Mouse (Mus musculus): ENCODE data around the gene Rptor. TPM values are rescaled to one million over a fixed set of nuclear protein-coding genes. Genes with fewer than 3 reads are reported as not detected.

Rptor gene
- total RNA-seq, 1 experiment from 2014 or later: 21.4 TPM

DNA sequence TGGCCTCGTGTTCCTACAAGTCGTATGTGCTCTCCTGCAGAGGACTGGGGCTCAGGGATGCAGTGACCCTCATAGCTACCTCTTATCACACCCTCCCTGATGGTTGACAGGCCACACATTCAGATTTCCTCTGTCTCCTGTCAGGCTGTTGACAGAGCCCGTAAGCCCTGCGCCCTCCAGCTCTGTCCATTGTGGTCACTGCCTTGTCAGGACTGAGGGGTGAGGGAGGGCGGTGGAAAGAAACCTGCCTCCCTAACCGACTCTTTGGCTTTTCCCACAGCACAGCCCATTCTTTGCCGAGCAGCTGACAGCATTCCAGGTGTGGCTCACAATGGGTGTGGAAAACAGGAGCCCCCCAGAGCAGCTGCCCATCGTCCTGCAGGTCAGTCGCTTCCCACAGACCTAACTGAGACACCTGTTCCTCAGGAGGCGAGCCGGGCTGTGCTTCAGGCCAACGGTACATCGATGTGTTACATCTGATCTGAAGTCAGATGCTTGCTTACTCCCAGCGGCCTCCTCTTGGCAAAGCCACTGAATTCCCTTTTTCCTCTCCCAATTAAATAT is 214.2 kb downstream of the Rptor start:
- no peak for ATAC-seq (ENCODE audit: extremely low read depth, insufficient number of reproducible peaks, low FRiP score, poor library complexity, severe bottlenecking)

DNA sequence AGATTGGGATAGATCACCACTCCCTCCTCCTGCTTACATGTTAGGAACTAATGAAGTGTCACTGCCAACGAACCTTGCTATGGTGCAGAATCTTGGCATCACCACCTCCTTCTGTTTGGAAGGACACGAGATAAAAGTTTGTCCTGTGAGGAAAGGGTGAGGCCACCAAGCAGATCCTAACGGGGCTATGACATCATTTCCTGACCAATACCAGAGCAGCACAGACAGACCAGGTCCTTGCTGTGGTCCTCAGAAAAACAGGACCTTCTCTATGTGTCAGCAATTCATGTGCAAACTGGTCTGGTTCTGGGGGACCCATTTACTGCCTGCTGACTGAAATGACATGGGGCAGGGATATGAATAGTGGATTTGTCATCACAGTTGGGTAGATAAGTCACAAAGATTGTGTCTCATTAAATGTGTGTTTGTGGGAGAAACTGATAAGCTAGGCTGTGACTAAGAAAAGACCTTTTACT is 214.7 kb downstream of the Rptor start:
- ATAC-seq (ENCODE audit: extremely low read depth, insufficient number of reproducible peaks, low FRiP score, poor library complexity, severe bottlenecking): no peak

DNA sequence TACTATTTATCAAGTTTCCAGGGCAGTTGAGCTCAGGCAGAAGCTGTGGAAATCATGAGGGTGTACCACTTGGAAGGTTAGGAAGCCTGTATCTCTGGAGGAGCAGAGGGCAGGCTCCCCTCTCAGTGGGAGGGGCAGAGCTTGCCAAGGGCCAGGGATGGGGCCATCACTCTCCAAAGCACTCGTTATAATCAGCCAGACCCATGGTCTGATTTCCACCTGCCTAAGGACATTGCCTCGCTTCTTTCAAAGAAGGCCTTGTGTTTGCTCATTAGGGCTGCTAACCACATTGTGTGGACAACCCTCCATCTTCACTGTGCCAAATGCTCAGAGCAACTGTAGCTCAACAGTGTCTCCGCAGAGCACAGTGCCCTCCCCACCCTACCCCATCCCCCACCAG is 215.2 kb downstream of the Rptor start:
- ATAC-seq (ENCODE audit: extremely low read depth, insufficient number of reproducible peaks, low FRiP score, poor library complexity, severe bottlenecking): no peak

GRCm38 (mm10) chr11:119821514-119821913 is 218.8 kb downstream of the Rptor start:
- no peak for ATAC-seq (ENCODE audit: extremely low read depth, insufficient number of reproducible peaks, low FRiP score, poor library complexity, severe bottlenecking)

GRCm38 (mm10) chr11:119824072-119824649 is 221.5 kb downstream of the Rptor start:
- no peak for ATAC-seq (ENCODE audit: extremely low read depth, insufficient number of reproducible peaks, low FRiP score, poor library complexity, severe bottlenecking)

GRCm38 (mm10) chr11:119825783-119826182 is 223.1 kb downstream of the Rptor start:
- ATAC-seq (ENCODE audit: extremely low read depth, insufficient number of reproducible peaks, low FRiP score, poor library complexity, severe bottlenecking): no peak

GRCm38 (mm10) chr11:119826239-119826638 is 223.5 kb downstream of the Rptor start:
- ATAC-seq (ENCODE audit: extremely low read depth, insufficient number of reproducible peaks, low FRiP score, poor library complexity, severe bottlenecking): no peak

DNA sequence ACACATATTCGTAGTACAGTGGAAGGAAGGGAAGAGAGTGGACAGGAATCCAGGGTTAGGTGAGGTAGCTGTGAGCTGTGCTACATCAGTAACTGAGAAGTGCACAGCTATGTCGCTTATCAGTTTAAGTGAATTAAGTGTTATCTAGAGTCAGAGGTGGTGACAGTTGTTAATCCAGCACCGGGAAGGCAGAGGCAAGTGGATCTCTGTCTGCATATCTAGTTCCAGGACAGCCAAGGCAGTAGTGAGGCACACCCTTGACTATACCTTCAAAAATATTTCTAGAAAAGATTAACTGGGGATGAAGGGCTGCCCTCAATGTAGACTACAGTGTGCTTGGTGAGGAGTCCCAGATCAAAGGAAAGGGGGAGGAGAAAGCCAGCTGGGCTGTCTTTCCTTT is 226.4 kb downstream of the Rptor start:
- no peak for ATAC-seq (ENCODE audit: extremely low read depth, insufficient number of reproducible peaks, low FRiP score, poor library complexity, severe bottlenecking)

DNA sequence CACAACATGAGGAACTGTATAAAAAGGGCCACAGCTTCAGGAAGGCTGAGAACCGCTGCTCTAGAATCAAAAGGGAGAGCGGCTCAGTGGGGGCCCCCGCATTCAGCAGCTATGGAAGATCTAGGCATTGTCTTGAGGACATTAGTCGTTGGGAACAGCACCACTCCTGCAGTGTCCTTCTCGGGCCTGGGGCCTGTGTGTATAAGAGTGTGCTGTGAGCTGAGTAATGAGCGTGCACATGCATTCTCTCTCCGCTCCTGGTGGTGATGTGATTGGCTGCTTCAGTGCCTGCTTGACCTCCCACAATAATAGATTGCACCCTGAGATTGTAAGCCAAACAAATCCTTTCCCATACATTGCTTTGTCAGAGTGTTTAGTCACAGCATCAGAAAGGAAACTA is 229.0 kb downstream of the Rptor start:
- no peak for ATAC-seq (ENCODE audit: extremely low read depth, insufficient number of reproducible peaks, low FRiP score, poor library complexity, severe bottlenecking)

GRCm38 (mm10) chr11:119833311-119833710 is 230.6 kb downstream of the Rptor start:
- no peak for ATAC-seq (ENCODE audit: extremely low read depth, insufficient number of reproducible peaks, low FRiP score, poor library complexity, severe bottlenecking)

DNA sequence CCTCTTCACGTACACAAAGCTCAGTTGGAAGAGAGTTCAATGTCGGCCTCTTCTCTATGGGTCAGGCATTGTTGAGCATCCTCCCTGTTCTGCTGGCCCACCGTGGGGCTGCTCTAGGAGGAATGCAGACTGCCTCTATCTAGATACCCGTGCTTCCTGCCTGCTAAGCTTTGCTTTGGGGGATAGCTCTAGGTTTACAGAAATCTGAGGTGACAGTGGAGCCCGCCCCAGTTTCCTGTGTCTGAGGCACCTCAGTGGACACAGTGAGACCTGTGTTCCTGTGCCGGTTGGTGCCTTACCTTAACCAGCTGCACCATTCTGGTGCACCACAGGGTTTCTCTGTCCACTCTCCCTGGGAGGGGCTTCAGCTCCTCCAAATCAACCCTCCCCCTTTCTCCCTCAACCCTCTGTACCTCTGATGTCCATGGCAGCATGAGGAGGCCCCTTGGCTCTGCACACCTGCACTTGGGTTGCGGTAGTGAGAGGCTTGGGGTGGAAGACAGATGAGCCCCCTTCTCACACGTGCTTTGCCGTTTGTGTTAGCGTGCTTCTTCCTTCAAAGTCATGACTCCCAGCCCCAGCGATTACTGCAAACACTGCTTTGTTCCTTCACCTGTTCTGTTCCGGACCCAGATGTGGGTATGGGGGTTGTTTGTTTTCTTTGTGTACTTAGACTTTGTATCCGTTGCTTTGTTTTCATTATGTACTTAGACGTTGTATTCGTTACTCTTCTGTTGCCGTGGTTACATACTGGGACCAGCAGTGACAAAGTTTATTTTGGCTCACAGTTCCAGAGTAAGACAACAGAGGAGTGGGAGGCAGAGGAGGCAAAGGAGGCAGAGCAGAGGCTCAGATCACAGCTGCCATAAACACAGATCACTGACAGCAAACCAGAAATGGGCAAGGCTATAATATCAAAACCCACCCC is 231.4 kb downstream of the Rptor start:
- no peak for ATAC-seq (ENCODE audit: extremely low read depth, insufficient number of reproducible peaks, low FRiP score, poor library complexity, severe bottlenecking)

DNA sequence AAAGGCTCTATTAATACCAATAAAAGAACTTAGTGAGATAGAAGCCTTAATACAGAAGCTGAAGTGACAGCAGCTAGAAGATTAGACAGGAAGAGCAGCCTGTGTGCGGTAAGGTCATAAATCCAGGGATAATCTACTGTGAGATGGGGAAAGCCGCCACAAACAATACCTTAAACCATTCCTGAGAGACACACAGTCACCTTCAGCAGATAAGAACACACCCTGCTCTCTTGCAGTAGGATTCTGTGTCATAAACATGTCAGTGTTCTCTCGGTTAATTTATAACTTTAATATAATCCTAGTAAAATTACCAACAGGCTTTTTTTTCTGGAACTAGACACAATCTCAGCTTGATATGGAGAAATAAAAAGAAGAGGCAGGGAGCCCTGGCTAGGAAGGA is 233.6 kb downstream of the Rptor start:
- no peak for ATAC-seq (ENCODE audit: extremely low read depth, insufficient number of reproducible peaks, low FRiP score, poor library complexity, severe bottlenecking)

DNA sequence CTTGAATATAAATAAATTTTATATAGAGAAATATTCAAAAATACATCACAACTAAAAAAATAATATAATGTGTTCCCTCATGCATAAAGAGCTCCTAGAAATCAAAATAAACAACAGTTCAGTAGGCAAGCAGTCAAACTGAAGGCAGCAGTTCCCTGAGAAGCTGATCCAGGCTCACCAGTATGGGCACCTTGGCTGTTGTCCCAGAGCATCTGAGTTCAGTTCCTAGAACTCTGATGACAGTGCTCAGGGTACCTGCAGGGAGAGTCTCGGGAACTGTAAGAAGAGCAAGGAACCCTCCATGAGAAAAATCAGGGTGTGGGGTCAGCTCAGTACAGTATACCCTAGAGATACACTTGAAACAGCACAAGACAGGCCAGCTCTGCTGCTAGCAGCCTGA is 235.1 kb downstream of the Rptor start:
- ATAC-seq (ENCODE audit: extremely low read depth, insufficient number of reproducible peaks, low FRiP score, poor library complexity, severe bottlenecking): no peak

DNA sequence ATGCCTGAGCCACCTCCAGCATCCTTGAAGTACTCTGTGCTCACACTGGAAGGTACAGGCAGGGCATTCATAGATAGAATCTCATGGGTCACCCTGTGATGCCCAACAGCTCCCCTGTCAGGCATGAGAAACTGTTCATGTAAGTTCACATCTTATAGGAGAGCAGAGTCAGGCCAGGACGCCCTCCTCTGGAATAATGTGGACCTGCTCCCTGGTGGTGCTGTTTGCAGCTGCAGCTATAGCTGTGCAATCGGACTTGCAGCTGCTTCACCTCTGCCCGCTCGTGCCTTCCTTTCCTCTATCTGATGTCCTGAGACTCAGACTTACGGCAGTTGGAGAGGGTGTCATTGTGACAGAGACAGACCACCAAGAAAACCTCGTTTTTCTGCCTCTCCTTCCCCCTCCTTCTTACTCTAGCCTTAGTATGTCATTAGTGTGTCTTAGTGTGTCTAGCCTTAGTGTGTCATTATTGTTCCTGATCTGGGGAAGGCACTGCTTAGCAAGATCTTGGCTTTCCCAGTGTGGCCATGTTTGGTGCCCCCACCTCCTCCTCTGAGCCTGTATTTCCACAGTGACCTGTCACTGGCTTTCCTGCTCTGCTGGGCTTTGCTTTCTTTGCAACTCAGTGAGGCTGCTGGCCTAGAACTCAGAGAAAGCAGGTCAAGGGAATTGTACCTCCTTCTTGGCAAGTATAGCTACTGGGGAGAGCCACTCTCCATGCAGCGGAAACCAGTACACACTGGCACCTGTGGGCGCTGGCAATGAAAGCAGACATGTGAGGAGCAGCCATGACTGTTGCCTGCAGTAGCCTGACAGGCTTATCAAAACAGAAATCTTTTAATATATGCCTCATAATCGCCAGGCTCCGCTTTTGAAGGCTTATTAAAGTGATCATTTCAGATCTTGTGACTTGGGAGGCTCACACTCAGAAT is 237.0 kb downstream of the Rptor start:
- no peak for ATAC-seq (ENCODE audit: extremely low read depth, insufficient number of reproducible peaks, low FRiP score, poor library complexity, severe bottlenecking)

DNA sequence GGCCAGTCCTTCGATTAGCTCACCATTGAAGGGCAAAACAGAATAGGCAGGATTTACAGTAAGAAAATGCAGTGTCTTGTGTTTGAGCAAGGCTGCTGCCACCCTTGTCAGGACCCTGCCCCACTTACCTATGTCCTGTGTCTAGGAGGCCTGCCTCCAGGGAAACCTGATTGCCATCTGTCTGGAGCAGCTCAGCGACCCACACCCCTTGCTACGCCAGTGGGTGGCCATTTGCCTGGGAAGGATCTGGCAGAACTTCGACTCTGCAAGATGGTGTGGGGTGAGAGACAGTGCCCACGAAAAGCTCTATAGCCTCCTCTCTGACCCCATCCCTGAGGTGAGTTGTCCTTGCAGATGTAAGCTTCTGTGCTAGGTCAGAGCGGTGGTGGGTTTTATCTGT is 243.9 kb downstream of the Rptor start:
- ATAC-seq (ENCODE audit: extremely low read depth, insufficient number of reproducible peaks, low FRiP score, poor library complexity, severe bottlenecking): no peak

DNA sequence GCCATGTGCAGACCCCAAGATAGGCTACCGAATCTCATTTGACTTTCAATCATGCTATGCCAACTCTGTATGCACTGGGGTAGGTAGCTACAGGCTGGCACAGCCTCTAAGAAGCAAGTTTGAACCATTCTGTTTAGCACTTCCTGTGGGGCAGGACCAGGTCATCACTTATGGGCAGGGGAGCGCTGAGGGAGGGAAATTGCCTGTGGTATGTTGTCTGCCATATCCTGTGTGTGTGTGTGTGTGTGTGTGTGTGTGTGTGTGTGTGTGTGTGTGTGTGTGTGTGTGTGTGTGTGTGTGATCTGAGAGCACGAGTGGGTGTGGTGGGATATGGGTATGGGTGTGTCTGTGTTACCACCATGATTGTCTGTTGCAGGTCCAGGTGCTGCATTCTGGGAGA is 244.4 kb downstream of the Rptor start:
- no peak for ATAC-seq (ENCODE audit: extremely low read depth, insufficient number of reproducible peaks, low FRiP score, poor library complexity, severe bottlenecking)

DNA sequence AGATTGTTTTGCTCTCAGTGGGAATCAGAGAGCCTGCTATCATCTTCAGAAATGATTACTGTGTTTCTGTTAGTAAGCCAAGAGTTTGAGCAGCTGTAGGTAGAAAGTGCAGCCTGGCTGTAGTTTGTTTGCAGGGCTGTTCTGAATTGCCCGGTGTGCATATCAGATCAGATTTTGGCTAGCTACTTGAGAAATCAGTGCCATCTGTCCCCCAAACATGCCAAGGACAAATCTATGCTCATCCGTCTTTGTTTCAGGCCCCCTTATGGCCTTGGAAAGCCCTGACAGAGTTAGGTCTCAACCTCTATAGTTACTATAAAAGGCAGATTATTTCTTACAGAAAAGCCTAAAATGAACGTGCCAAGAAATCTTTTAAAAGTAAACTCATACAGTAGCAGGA is 244.9 kb downstream of the Rptor start:
- no peak for ATAC-seq (ENCODE audit: extremely low read depth, insufficient number of reproducible peaks, low FRiP score, poor library complexity, severe bottlenecking)

- ATAC-seq (ENCODE audit: extremely low read depth, insufficient number of reproducible peaks, low FRiP score, poor library complexity, severe bottlenecking): no peak
Measured at GRCm38 (mm10) chr11:119848189-119848588, 245.5 kb downstream of the Rptor start.

GRCm38 (mm10) chr11:119855999-119856398 is 253.3 kb downstream of the Rptor start:
- ATAC-seq (ENCODE audit: extremely low read depth, insufficient number of reproducible peaks, low FRiP score, poor library complexity, severe bottlenecking): no peak; the same call in 1 of the 2 replicates
